Mouse (Mus musculus) spleen, embryonic (tissue): ENCODE measurements at regions not wholly inside any gene's neighbourhood (a gene's known extent, or its start where the extent isn't known, plus 50 kb on each side); places are given as distances from the start of the nearest gene placed in this dataset.

Experiments
- CTCF ChIA-PET: fragments of 350-600 bp; sonication (Branson Sonifier 250); formaldehyde crosslinking; loops from one replicate; lab custom pipeline; 2022; lab: Charles Lee

GRCm38 (mm10) chr1:92776353-92776752 lies 55.1 kb upstream of the Gpc1 start:
- CTCF ChIA-PET: no interaction called here

GRCm38 (mm10) chr1:92775908-92776307 lies 55.5 kb upstream of the Gpc1 start:
- CTCF ChIA-PET: no interaction called here

DNA sequence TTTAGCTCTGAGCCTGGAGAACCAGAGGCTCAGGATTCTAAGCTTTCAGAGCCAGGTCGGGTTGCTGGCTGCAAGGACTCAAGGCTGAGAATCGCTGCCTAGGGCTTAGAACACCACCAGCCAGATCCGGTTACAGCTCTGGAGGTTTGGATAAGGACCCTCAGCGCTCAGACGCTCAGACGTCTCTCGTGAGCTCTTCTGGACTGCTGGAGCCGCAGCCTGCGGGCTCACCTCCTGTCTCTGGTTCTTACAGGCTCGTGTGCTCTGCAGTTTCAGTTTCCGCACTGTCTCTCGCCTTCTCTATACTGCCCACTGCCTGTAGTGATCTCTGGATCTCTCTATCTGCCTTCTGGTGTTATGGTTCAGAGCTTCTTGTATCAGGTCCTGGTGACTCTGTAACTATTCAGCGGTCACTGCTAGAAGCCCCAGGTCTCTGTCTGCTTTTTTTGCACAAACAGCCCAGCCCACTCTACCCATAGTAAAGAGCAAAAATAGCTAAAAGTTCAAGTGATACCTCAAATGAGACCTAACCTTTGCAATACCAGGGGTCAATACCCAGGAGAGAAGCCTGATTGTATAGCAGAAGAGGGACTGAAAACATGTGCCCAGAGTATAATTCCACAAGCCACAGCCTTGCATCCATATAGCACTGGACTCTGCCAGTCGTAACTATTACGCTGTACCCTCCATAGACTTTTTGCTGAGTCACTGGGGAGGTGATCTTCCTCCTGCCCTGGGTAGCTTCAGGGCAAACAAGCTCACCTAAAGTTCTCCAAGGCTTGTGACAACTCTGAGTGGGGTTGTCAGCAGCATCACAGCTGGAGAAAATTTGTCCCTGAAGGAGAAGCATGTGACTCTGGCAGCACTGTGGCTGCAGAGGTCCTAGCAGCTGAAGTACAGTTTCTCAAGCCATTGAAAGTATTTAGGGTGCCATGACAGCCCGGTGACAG lies 56.4 kb upstream of the Gpc1 start:
- CTCF ChIA-PET: no interaction called here

DNA sequence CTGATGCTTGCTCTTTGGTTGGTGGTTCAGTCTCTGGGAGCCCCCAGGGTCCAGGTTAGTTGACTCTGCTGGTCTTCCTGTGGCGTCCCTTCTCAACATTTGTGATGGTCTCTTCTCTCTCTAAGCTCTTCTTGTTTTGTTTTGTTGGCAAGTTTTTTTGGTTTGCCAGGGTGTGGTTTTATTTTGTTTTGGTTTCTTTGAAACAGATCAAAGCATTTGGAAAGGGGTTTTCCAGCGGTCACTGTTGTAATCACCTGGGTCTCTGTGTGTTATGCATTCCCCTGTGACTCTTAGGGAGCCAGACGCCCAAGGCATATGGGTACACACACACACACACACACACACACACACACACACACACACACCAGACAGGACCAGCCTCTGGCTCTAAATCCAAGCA lies 57.4 kb upstream of the Gpc1 start:
- CTCF ChIA-PET: interaction anchor here (0.6 kb wide), 1 partner anchor 625 kb away, joined by 3 read pairs; no protein-coding TSS in a partner anchor

DNA sequence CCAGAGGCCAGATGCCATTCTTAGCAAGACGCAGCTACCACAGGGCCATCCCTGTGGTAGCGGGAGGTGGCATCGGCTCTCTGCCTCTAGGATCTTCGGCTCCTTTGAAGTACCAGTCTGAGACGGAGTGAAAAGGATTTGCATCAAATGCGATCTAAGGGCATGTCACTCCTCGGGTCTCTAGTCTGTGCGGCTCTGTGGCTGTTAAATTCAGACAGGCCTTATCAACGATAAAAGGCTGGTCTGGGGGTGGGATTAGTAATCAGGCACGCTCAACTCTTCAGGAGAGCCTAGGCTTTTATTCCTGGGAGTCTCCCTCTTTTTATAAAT lies 58.7 kb upstream of the Gpc1 start:
- CTCF ChIA-PET: no interaction called here

DNA sequence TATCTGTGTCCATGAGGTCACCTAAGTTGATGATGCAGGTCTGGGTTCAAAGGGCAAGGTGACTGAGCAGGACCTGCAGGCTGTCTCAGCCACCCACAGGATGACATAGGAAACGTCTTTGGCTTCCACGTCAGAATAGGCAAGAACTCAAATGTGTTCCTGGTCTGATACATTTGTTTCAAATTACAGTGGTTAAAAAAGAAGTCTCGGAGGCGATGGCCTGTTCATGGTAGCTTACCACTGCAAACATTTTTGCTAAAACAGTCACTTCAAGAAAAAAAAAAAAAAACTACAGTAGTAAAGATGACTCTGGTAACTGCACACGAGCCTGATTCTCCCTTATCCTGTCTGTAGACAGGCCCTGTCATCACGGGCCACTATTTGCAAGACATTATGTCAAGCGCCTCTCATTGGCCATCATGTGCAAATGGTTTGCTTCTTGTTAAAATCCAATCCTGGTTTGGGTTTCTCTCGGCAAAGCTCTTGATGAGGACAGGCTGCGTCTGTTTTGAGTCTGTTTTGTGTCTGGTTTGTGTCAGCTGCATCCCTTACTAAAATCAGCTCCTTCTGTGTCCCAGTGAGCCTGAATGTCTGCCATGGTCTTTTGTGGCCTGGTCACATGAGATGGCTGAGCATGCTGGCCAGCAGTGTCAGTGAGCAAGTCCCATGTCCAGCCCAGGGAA lies 59.2 kb upstream of the Gpc1 start:
- CTCF ChIA-PET: no interaction called here

- CTCF ChIA-PET: no interaction called here
These were observed 61.7 kb upstream of the Gpc1 start for GRCm38 (mm10) chr1:92769696-92770095.

DNA sequence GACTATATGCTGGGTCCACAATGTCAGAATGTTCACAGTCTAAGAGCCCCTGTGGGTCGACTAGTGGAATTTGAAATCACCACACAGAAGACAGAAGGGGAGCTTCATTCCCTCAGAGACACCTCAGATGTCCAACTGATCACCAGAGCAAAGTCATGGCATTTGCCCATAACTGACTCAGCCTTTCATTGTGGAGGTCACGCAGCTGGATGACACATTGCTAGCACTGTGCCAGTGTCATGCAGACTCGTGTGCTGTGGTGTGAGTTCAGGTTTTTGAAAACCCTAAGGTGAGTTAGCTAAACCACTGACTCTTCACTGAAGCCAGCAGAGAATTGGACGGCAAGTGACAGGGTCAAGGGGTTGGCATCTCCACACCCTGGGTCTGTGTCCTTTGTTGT lies 62.3 kb upstream of the Gpc1 start:
- CTCF ChIA-PET: no interaction called here

- CTCF ChIA-PET: no interaction called here
These were observed 64.9 kb upstream of the Gpc1 start for GRCm38 (mm10) chr1:92766496-92766895.

DNA sequence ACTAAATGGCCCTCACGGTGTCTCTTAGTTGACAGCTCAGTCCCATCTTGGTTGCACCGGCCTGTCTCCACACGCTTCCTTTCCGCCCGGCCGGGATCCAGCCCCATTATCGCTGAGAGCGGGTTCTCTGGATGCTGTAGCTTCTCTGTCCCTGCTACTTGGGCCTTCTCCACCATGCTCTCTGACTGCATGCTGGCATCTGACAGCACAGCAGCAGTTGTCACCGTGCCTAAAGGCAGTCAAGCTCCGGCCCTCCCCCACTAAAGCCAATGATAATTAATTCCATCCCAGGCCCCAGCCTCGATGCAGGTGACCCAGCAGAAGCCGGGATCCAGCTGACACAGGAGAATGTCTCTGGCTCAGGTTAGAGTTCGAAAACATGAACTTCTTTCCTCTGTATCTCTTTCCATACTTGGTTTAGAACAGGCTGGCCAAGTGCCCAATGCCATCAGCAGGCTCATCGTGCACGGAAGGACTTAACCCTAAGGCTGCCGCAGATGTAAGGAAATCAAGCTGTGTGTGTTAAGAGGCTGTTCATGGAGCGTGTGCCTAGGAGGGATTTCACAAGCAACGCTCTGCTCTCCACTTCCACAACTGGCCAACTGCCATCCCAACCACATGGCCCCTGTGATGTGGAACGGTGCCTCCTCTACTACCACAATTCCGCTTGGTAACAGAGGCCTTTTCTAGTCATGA lies 76.5 kb upstream of the Gpc1 start:
- CTCF ChIA-PET: no interaction called here

DNA sequence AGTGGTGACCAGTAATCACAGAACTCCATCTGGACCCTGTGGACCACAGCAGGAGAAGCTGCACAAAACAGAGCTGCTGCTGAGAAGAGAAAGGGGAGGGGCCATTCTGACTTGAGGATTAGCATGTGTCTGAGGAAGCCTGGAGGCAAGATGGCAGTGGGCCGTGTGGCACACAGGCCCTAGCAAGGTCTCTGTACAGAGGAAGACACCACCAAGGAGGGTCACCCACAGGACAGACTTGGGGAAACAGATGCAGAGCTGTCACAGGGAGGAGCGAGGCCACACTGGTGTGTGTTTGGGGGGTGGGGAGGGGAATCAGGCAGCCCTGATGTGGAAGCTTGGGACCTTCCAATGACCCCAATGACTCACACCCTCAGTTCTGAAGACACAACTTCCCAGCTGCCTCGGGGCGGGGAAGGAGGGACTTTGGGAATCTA lies 79.7 kb upstream of the Gpc1 start:
- CTCF ChIA-PET: no interaction called here

DNA sequence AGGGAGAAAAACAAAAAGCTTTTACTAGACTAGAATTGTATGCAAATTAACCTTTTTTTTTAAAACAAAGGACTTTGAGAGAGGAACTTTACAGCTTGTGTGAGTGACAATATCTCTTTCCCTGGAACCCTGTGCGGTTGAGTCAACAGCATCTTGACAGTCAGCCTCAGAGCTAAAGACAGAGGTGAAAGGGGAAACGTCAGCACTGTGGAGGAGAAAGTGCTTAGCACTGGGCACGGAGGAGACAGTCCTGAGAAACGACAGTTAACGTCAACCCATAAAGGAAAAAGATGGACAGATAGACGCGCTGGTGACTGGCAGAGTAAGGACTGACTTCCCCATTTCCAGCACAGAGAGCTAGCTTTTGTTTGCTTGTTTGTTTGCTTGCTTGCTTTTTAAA lies 82.0 kb upstream of the Gpc1 start:
- CTCF ChIA-PET: no interaction called here

DNA sequence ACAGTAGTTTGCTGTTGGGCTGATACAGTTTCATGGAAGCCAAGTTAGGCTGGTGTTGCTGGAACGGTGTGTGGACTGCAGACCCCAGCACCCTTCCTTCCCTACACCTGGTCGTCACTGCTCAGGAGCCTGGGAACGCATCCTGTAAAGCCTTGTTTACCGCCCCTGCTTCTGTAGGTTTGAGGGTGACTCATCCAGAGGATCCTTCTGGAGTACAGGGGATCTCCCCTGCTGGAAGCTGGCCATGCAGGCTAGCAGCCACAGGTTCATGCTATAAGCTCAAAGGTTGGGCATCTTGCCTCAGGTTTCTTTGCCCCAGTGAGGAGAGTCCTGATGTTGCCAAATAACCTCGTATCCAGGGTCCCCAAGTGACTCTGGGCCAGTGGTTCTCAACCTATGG lies 86.2 kb upstream of the Gpc1 start:
- CTCF ChIA-PET: no interaction called here

DNA sequence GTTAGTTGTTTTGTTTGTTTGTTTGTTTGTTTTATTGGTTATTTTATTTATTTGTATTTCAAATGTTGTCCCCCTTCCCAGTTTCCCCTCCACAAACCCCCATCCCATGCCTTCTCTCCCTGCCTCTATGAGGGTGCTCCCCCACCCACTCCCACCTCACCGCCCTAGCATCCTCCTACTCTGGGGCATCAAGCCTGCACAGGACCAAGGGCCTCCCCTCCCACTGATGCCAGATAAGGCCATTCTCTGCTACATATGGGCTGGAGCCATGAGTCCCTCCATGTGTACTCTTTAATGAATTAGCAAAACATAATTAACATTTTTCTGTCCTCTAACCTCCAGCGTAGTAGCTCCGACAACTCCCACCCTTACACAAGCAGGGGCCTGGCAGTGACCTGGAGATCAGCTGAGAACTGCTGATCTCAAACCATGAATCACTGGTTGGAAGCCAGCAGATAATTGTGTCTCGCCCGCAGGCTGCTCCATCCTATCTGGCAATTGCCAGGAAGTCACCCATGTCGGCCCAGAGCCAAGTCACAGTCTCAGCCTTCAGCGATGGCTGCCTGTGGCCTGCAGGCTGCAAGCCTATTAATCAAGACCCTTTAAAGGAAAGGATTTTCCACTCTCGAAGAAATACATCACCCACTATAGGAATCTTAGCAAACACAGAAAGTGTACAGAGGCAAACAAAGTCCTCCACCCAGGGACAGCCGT lies 86.8 kb upstream of the Gpc1 start:
- CTCF ChIA-PET: no interaction called here

DNA sequence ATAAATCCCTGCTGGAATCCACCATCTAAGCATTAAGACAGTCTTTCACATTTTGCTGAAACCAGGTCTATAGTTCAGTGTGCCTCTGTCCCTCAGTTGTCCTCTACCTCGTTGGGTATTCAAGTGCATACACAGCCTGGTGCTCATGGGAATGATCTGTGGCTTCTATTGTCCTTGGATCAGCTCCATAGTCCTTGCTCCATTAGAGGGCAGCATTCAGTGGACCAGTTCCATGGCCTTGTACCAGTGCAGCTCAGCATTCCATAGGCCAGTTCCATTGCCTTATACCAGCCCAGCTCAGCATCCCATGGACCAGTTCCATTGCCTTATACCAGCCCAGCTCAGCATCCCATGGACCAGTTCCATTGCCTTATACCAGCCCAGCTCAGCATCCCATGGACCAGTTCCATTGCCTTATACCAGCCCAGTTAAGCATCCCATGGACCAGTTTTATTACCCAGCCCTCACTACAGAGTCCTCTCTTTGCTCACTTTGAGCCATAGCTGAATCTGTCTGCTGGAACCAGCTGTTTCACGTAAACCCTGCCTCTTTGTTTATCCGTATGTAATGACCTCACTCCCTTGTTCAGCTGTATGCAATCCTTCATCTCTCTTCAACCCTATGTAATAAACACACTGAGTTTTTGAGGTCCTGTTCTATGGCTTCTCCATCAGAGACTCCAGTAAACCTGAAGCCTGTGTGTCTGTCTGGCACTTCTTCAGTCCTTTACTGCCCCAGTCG lies 88.4 kb upstream of the Gpc1 start:
- CTCF ChIA-PET: no interaction called here

DNA sequence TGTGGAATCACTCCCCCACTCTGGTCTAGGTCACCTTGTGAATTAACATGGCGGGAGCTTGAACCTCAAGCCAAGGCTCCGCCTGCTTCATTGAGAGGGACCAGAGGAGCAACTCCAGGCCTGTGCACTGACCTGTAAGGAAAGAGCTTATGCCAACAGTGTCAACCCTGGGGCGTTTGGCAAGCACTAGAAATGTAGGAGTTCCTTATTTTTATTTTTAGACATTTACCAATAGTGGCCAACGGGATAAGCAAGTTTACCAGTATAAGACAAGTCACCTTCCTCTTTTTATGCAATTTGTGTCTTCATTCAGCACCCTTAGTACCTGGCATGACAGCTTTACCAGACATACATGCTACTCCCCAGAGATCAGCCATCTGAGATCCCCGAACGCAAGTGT lies 89.1 kb upstream of the Gpc1 start:
- CTCF ChIA-PET: no interaction called here

DNA sequence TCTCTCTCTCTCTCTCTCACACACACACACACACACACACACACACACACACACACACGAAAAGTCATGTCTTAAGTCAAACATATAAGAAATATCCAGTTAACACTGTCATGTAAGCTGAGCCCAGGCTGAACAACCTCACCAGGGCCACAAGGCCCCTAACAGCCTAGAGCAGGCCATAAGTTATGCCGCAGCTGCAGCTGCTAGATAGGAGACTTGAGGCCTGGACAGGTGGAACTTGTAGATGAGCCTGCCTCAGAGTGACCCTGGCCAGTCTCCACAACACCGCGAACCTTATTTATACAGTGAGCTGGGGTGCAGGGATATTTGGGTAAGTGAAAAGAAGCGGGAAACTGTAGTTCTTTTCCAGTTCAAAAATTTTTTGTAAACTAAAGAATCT lies 90.4 kb upstream of the Gpc1 start:
- CTCF ChIA-PET: no interaction called here

DNA sequence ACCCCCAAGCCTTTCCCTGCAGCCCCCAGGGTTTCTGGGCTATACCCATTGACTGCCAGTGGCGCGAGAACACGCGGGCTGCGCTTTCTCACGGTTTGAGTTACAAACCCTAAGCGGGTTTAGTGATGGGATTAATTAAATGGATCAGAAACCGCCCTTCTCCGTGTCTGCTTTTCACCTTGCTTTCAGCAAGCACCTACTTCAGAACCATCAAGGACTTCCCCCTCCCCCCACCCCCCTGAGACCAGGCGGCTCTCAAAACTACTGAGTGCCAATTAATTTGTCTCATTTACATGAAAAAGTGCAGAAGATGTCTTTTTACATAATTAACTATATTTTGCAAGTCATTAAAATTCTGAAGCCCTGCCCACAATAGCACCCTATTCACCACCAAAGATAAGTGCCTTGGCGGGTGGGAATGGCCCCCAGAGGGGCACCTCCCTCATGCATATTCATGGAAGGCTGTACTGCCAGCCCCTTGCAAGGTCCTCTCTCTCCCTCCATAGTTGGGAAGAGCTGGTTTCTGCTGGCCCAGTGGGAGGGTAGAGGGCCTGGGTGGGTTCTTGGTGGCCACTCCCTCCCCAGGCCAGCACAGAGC lies 89.1 kb upstream of the Otos start:
- CTCF ChIA-PET: no interaction called here

DNA sequence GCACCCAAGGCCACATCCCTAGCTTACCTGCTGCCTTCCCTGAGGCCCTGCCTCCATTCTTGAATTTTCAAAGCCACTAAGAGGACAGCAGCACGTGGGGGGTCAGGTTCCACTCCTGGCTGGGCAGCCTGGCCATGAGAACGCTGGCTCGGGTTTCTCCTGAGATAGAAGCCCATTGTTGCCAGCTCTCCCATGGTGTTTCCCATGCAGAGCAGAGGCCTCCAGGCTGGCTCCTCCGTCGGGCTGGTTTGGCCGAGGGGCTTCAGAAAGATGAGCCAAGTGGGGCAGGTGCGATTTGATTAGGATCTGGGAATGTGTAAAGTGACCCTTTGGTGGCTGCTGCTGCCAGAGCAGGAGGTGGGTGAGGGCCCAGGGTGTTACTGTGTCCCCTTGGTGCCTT lies 87.8 kb upstream of the Otos start:
- CTCF ChIA-PET: no interaction called here

DNA sequence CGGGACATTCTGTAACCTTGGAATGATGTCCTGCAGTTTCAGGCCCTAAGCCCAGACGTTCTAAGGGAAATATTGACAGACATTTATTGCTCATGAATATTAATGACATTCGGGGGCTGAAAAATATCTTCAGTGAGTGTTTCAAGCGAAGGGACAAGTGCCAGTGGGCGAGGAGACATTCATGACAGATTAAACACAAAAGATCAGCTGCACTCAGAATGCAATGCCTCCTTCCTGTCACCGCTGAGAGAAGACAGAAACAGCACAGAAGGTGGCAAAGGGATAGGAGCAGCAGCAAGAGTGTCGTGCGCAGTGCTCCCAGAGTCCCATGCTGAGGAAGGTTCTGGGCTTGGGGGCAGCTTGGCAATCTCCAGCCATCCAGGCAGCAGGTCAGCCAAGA lies 85.1 kb upstream of the Otos start:
- CTCF ChIA-PET: no interaction called here
